Mouse (Mus musculus) C2C12 (cell line): ENCODE results near the gene Rp2.

Source experiments
- CTCF ChIP-seq: IDR thresholded peaks from one replicate; pipeline ENCODE4 v1.5.1; 2011; ENCODE audit not compliant: control insufficient read depth, insufficient read depth, insufficient read length
- MYOG ChIP-seq: IDR thresholded peaks from one replicate; pipeline ENCODE4 v1.6.1; 2011; ENCODE audit not compliant: control insufficient read depth, insufficient read length; ENCODE audit errors: extremely low read depth
- USF1 ChIP-seq: IDR thresholded peaks from one replicate; pipeline ENCODE4 v1.6.1; 2011; ENCODE audit warnings: low read depth, mild to moderate bottlenecking, control low read depth, moderate library complexity

DNA sequence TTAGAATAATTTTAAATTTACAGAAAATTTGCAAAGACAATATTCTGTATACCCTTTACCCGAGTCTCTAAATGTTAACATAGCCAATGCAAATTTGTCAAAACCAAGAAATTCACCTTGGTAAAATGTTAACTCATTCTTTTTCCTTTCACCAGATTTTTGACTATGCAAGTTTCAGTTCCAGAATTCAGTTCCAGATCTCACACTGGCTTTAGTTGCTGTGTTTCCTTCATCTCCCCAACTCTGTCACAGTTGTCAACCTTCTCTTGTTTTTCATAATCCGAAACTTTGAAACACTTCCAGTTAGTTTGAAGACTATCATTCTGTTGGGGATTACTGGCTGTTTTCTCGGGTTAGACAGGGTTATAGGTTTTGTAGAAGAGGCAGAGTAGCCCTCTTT is 22.7 kb downstream of the Rp2 start:
- no peak for TF ChIP-seq MYOG
- no peak for TF ChIP-seq CTCF
- TF ChIP-seq USF1 = no peak
